Mouse (Mus musculus) MEL-GATA-1-ER (cell line): Measurements from ENCODE around the gene Olfr857.
"Not testable (repeated sequence)": the region's sequence is repeated elsewhere in the genome, so short reads cannot be mapped to it uniquely, and the experiment has no call there.

Experiments used
- DNase-seq: peaks from one replicate; pipeline ENCODE4 v3.0.0-alpha.2; 2012; ENCODE audit warnings: low read depth; ENCODE audit errors: extremely low read depth

The Olfr857 gene

GRCm38 (mm10) chr9:19709133-19709532, at the start of gene Olfr857:
Gene Olfr857, plus strand, starts transcription at chr9:19709433.
- DNase-seq, result no peak

DNA sequence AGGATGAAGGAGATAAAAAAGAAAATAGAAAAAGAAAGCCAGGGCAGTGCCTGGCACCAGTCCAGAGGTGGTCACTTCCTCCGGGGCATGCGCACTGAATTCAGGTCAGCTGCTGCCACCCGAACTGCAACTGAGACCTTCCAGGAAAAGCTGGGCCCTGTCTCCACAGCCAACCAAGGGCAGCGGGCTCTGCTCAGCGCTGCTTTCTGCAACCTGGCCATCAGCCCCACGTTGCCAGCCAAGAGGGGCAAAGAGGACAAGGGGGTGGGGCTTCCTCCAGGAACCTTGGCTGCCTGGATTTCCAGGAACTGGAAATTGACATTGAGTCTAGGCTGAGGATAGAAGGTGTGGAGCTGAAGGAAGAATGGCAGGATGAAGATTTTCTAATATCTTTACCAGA, 19.0 kb upstream of the Olfr857 start:
- no peak for DNase-seq

GRCm38 (mm10) chr9:19691426-19691825, 17.8 kb upstream of the Olfr857 start:
- DNase-seq, result no peak

DNA sequence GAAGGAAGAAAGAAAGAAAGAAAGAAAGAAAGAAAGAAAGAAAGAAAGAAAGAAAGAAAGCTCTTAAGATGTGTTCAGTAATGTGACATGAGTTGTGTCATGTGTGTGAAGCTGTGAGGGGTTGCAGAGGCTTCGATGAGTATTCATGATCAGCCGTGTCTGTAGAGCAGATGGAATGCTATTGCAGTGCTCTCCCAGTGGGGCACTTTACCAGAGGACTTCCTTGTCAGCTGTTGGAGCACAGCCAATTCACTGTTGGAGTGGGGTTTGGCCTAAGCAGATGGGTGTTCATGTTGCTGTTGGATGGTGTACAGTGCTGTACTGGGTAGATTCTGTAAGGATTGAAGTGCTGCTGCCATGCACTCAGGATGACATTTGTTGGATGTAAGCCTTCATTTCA, 16.8 kb upstream of the Olfr857 start:
- DNase-seq, result no peak

- not testable (repeated sequence) for DNase-seq
Measured at GRCm38 (mm10) chr9:19694285-19694684, 14.9 kb upstream of the Olfr857 start.

GRCm38 (mm10) chr9:19694898-19695379, 14.3 kb upstream of the Olfr857 start:
- DNase-seq, result not testable (repeated sequence)

- DNase-seq, result not testable (repeated sequence)
Measured at GRCm38 (mm10) chr9:19704546-19704945, 4.7 kb upstream of the Olfr857 start.
